Mouse (Mus musculus): ENCODE results near the gene Evl. TPM values are rescaled to one million over a fixed set of nuclear protein-coding genes. Genes with fewer than 3 reads are reported as not detected.
A peak's percentile ranks its signal among the peaks of the same experiment; 100 is the strongest.

Evl gene
- polyA plus RNA-seq, 1 experiment from 2014 or later = 65.6 TPM

DNA sequence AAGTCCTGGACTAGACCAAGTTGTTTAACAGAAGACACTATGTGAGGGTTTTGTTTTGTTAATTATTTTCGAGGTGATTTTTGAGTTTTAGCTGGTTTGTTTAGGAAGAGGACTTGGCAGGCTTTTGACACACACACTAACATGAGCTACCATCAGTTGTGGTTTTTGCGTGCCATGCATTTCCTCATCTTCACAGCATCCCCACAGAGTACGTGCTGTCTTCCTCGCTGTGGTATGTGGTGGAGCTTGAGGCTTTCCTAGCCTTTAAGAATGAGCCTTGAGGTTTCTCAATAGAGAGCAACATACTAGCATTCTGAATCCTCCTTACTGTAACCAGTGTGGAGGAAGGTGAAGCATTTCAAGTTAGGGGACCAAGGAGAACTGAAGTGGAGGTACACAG lies 46.3 kb downstream of the Evl start:
- H3K4me1 ChIP-seq = peaks cover 26% of the 10 kb centered on the region
- no peaks in the 10 kb centered on the region for H3K27me3 ChIP-seq
- no peak for ATAC-seq (ENCODE audit: low FRiP score, low read depth)
- H3K27ac ChIP-seq = peak overlapping the region; percentile 22; the same call in 1 of the 2 replicates
- WGBS = 80% methylated on average over 4 of the region's 4 CpGs
- H3K9me3 ChIP-seq = no peaks in the 10 kb centered on the region
- H3K9ac ChIP-seq = no peak overlapping the region
- no peak overlapping the region for H3K4me2 ChIP-seq (replicated peaks)
- H3K36me3 ChIP-seq = peaks cover 16% of the 10 kb centered on the region
- H3K4me3 ChIP-seq = no peak overlapping the region

DNA sequence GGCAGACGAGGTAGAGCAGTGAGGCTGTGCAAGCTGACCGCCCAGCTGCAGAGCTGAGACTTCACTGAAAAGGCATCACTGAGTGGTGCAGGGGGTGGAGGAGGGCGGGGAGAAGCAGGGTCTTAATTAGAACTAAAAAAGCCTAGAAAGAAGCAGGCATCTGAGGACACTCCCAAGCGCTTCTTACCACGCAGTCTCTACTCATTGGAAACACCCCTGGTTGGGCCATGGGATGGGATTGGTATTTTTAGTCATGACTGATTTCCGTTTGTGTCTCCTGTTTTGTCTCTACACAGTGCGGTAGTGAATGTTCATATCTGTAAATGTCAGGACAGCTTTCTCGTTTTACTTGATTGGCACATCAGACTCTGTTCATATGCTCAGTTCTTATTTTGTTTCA lies 46.8 kb downstream of the Evl start:
- 80% methylated on average over 8 of the region's 8 CpGs for WGBS
- ATAC-seq (ENCODE audit: low FRiP score, low read depth) = no peak
- Histone ChIP-seq H3K36me3 (peaks cover 16% of the 10 kb centered on the region), H3K27me3 (no peaks in the 10 kb centered on the region), H3K4me1 (peaks cover 30% of the 10 kb centered on the region), H3K4me2 (replicated peaks) (no peak overlapping the region), H3K9me3 (no peaks in the 10 kb centered on the region), H3K27ac (peak overlapping the region; percentile 22; the same call in 1 of the 2 replicates), H3K4me3 (no peak overlapping the region), H3K9ac (no peak overlapping the region)

DNA sequence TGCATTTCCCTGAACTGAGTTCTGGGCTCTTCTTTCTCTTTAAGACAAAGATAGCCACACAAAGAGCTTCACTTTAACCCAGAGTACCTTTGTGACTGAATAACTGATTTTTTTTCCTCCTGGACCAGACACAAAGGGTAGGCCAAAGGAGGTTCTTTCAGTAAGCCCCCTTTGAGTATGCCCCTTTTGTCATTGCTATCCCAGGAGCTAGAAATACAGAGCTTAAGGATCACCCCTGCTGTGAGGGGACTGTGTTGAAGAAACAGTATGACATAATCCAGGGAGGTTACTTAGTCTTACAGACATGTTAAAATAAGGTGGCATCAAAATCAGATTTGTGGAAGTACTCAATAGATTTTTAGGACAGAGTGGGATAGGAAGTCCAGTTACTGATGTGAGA lies 50.0 kb downstream of the Evl start:
- ATAC-seq (ENCODE audit: low FRiP score, low read depth) = no peak
- Histone ChIP-seq H3K9ac (no peak overlapping the region), H3K36me3 (no peaks in the 10 kb centered on the region), H3K9me3 (no peaks in the 10 kb centered on the region), H3K4me3 (no peak overlapping the region), H3K4me1 (peaks cover 30% of the 10 kb centered on the region), H3K4me2 (replicated peaks) (no peak overlapping the region), H3K27ac (no peak overlapping the region), H3K27me3 (no peaks in the 10 kb centered on the region)

DNA sequence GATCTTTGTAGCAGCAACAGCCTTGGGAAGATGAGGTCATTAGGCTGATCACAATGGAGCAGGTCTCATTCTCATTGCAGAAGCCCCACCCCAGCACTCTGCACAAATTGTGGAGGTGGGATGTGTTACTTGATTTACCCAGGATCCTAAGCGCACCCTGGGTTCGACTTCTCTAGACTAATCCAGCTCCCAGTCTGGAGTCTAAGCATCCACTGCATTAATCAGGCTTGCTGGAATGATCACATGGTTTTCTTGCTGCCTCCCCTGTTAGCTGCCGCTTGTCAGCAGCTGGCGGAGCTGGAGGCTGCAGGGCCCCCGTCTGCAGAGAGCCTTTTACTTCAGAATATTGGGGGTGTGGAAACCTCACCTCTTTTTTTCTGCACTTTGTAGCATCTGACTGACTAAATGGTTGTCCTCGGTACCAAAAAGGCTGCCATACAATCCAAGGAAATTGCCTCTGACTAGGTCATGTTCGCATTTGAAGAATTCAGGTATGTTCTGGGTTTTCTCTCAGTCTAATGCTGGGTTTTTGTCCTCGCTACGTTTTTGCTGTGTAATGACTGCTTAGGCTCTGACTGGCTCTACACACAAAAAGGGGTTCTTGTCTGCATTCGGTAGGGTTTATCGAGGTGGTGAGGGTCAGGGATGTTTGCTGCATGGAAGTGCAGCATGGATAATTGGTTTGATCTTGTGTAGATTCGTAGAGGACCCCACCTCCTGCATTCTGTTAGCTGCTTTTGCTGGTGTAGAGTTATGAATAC lies 51.2 kb downstream of the Evl start:
- ATAC-seq (ENCODE audit: low FRiP score, low read depth) = no peak
- Histone ChIP-seq H3K9ac (0 out of 2 replicates have a peak overlapping the region, but pooled peaks have one; percentile 20), H3K4me1 (peaks cover 29% of the 10 kb centered on the region), H3K9me3 (no peaks in the 10 kb centered on the region), H3K27me3 (no peaks in the 10 kb centered on the region), H3K4me3 (no peak overlapping the region), H3K4me2 (replicated peaks) (no peak overlapping the region), H3K27ac (no peak overlapping the region), H3K36me3 (no peaks in the 10 kb centered on the region)
- 59% methylated on average over 12 of the region's 12 CpGs for WGBS

DNA sequence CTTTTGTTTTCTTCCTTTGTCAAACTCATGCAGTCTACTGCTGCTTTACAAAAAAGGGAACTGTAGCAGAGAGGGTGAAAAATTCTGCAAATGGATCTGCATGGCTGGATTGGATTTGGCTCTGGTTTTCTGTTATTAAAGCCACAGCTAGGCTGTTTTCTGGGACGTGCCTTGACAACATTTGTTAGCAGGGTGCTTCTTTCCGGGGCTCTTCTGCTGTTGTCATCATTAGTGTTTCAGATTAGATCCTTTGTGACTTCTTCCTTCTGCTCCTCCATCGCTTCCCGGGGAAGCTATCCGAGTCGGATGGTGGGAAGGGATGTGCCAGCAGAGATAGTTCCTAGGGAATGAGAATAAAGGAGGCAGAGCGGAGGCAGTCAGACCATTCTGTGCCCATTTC lies 51.8 kb downstream of the Evl start:
- Histone ChIP-seq H3K4me1 (peaks cover 23% of the 10 kb centered on the region), H3K4me2 (replicated peaks) (no peak overlapping the region), H3K9ac (no peak overlapping the region), H3K27me3 (no peaks in the 10 kb centered on the region), H3K27ac (no peak overlapping the region), H3K36me3 (peaks cover 4% of the 10 kb centered on the region; the same call in 1 of the 2 replicates), H3K9me3 (no peaks in the 10 kb centered on the region), H3K4me3 (no peak overlapping the region)
- no peak for ATAC-seq (ENCODE audit: low FRiP score, low read depth)
- WGBS = 87% methylated on average over 7 of the region's 7 CpGs

DNA sequence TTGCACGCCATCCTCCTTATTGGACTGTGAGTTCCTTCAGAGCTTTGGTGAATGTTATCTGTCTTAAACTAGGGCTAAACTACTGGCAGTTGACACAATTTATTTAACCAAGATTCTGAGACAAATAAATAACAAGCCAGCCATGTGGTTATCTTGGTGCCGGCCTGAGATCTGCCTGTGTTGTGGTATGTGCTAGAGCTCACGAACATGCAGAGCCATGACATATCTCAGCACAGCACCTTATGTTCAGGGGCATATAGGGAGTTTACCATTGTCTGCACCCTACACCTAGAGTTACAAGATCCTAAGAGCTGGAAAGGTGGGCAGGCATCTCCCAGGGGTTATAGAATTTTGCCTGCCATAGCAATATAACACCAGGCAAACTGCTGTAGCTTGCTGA lies 54.9 kb downstream of the Evl start:
- WGBS = 85% methylated on average over 3 of the region's 3 CpGs
- Histone ChIP-seq H3K36me3 (peaks cover 4% of the 10 kb centered on the region; the same call in 1 of the 2 replicates), H3K27ac (no peak overlapping the region), H3K4me3 (no peak overlapping the region), H3K4me2 (replicated peaks) (no peak overlapping the region), H3K27me3 (no peaks in the 10 kb centered on the region), H3K4me1 (peaks cover 24% of the 10 kb centered on the region), H3K9me3 (no peaks in the 10 kb centered on the region), H3K9ac (no peak overlapping the region)
- ATAC-seq (ENCODE audit: low FRiP score, low read depth) = no peak

DNA sequence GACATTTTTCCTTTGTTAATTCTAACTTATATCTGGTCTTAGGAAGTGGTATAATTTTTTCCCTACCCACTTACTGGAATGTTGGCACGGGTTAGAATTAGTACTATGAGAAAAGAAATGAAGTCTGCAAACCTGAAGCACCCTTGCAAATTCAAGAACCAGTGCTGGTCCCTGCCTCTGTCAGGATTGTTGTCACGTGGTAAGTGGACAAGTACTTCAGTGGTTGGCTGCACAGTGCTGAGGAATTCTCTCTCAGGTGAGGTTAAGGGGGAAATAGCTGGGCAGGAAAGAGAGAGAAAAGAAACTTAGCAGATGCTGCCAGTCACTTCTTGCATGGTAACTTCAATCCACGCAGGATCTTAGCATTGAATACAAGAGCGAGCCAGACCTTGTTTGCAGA lies 55.7 kb downstream of the Evl start:
- no peak for ATAC-seq (ENCODE audit: low FRiP score, low read depth)
- Histone ChIP-seq H3K27ac (no peak overlapping the region), H3K27me3 (no peaks in the 10 kb centered on the region), H3K4me3 (no peak overlapping the region), H3K4me1 (peaks cover 24% of the 10 kb centered on the region), H3K4me2 (replicated peaks) (no peak overlapping the region), H3K9ac (no peak overlapping the region), H3K36me3 (peaks cover 4% of the 10 kb centered on the region; the same call in 1 of the 2 replicates), H3K9me3 (no peaks in the 10 kb centered on the region)
- WGBS = 90% methylated on average over 4 of the region's 4 CpGs

DNA sequence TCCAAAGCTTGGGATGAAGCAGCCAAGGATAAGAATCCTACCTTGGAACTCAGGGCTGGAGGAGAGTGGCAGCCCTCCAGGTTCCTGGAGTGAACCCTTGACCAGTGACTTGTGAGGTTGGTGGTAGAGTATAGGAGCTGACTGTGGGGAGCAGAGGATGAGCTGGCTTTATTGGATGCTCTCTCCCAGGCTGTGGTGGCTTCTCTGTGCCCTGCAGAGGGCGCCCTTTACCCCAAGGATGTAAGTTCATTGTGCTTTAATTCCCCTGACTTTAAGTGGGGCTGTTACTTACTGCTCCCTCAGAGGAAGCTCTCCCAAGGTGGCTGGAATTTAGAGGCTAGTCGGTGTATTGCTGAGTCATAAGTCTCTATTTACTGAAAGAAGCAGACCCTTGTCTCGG lies 58.6 kb downstream of the Evl start:
- ATAC-seq (ENCODE audit: low FRiP score, low read depth) = no peak
- H3K4me1 ChIP-seq = peaks cover 24% of the 10 kb centered on the region
- WGBS = 44% methylated on average over 3 of the region's 3 CpGs
- H3K27me3 ChIP-seq = no peaks in the 10 kb centered on the region
- no peaks in the 10 kb centered on the region for H3K9me3 ChIP-seq
- H3K27ac ChIP-seq = no peak overlapping the region
- H3K4me3 ChIP-seq = no peak overlapping the region
- H3K9ac ChIP-seq = no peak overlapping the region
- H3K4me2 ChIP-seq (replicated peaks) = no peak overlapping the region
- H3K36me3 ChIP-seq = peaks cover 4% of the 10 kb centered on the region; the same call in 1 of the 2 replicates

DNA sequence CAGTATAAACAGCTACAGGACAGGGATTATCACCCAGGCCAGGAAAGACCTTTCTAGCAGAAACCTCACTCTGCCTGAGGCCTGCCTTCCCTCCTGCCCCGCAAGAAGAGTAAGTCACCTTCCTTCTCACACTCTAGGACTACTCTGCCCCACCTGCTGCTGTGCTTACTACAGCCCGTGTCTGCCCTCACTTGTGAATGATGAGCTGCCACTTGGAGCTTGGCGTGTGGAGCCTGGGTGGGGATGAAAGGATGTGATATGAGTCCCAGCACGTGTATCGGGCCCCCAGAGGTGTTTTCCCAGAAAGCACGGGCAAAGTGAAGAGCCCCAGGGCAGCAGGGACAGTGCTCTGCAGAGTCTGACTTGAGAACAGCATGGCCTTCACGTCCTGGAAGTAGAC lies 63.0 kb downstream of the Evl start:
- H3K4me2 ChIP-seq (replicated peaks) = no peak overlapping the region
- H3K4me1 ChIP-seq = peaks cover 40% of the 10 kb centered on the region
- peaks cover 9% of the 10 kb centered on the region for H3K36me3 ChIP-seq
- no peak overlapping the region for H3K27ac ChIP-seq
- H3K4me3 ChIP-seq = no peak overlapping the region
- H3K27me3 ChIP-seq = no peaks in the 10 kb centered on the region
- H3K9ac ChIP-seq = no peak overlapping the region
- WGBS = 69% methylated on average over 7 of the region's 7 CpGs
- ATAC-seq (ENCODE audit: low FRiP score, low read depth) = no peak
- H3K9me3 ChIP-seq = no peaks in the 10 kb centered on the region

DNA sequence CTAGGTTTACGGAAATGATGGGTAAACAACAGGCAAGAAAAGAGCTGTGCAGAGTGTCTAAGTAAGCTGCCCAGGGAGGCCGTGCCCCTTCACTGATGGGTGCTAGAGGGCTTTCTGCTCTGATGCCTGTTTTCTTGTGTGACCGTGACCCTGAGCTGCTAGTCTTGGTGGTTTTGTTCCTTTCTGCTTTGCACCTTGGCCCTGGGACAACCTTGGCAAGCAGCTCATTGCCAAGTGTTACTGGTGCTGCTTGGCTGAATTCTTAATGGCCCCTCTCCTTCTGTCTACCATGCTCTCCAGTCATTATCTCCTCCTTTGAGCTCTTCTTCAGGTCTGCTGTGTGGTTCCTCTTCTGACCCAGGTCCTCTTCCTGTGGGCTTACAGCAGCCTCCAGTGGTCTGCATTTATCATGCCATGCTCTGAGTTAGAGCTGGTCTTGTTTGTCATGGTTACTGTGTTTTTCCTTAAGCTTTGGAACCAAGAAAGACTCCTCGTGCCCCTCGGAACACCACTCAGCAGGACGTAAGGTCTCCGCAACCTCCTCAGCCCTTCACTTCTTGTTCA lies 65.4 kb downstream of the Evl start:
- H3K4me1 ChIP-seq = peaks cover 31% of the 10 kb centered on the region
- ATAC-seq (ENCODE audit: low FRiP score, low read depth) = no peak

DNA sequence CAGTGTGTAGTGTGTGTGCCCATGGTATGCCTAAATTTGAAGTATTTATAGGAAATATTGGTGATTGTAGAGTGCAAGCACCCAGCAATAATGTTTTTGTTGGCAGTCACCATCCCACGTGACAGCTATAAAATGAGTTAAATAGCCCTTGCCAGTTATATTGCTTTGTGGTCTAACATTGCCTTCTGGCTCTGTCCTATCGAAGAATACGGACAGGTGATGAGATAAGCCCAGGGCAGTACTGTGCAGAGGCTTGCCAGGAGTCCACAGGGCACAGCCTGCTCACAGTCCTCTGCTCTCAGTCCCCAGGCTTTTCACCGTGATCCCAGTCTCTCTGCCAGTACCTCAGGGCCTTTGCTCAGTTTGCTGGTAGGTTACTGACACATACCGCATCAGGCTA lies 67.9 kb downstream of the Evl start:
- peaks cover 34% of the 10 kb centered on the region for H3K4me1 ChIP-seq
- no peak overlapping the region for H3K4me2 ChIP-seq (replicated peaks)
- H3K4me3 ChIP-seq = no peak overlapping the region
- H3K9ac ChIP-seq = no peak overlapping the region
- H3K36me3 ChIP-seq = peaks cover 9% of the 10 kb centered on the region
- 69% methylated on average over 5 of the region's 5 CpGs for WGBS
- ATAC-seq (ENCODE audit: low FRiP score, low read depth) = no peak
- no peaks in the 10 kb centered on the region for H3K27me3 ChIP-seq
- no peaks in the 10 kb centered on the region for H3K9me3 ChIP-seq
- H3K27ac ChIP-seq = no peak overlapping the region

More for the DNA sequence above, 65.4 kb downstream of the Evl start:
- Histone ChIP-seq H3K4me2 (replicated peaks) (no peak overlapping the region), H3K4me3 (no peak overlapping the region), H3K36me3 (peaks cover 9% of the 10 kb centered on the region), H3K27ac (no peak overlapping the region), H3K9me3 (no peaks in the 10 kb centered on the region), H3K27me3 (no peaks in the 10 kb centered on the region), H3K9ac (no peak overlapping the region)
- WGBS = 94% methylated on average over 7 of the region's 7 CpGs

DNA sequence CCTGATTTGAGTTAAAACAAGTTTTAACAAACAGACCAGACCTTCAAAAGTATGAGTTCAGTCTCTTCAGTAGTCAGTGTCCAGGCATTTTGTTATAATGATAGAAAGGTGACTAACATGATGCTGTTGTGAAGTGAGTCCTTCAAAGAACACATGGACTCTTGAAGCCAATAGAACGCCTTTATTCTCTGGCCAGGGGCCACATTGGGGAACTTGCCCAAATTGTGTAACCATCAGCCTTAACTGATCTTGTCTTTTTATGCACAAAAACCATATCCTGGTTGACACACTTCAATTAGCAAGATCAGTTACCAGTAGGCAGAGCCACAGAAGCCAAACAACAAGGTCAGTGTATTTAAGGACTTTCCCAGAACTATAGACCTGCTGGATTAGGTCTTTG lies 75.0 kb downstream of the Evl start:
- no peaks in the 10 kb centered on the region for H3K27me3 ChIP-seq

More for the DNA sequence above, 75.0 kb downstream of the Evl start:
- no peak for ATAC-seq (ENCODE audit: low FRiP score, low read depth)
- Histone ChIP-seq H3K4me3 (no peak overlapping the region), H3K4me2 (replicated peaks) (no peak overlapping the region), H3K4me1 (peaks cover 14% of the 10 kb centered on the region), H3K9ac (no peak overlapping the region), H3K36me3 (peaks cover 7% of the 10 kb centered on the region; the same call in 1 of the 2 replicates), H3K9me3 (no peaks in the 10 kb centered on the region), H3K27ac (no peak overlapping the region)
- WGBS = 95% methylated on average over 1 of the region's 1 CpGs
